Mouse (Mus musculus) MEL (cell line): ENCODE data around the gene Mertk.

ENCODE experiments used
- CTCF ChIP-seq, 3 experiments: IDR thresholded peaks in 2 of 3; conservative IDR thresholded peaks in 1 of 3; 2 replicates each; pipeline ENCODE4 v1.5.1; 2011 to 2012; ENCODE audit warnings: low read length in 3 of 3, low read depth in 2 of 3, mild to moderate bottlenecking in 2 of 3, improper control_type of control experiment in 1 of 3, inconsistent platforms in 1 of 3, mixed read lengths in 1 of 3, moderate library complexity in 1 of 3; ENCODE audit not compliant: control insufficient read depth in 1 of 3, insufficient read depth in 1 of 3, poor library complexity in 1 of 3, severe bottlenecking in 1 of 3
- EP300 ChIP-seq, 2 experiments: IDR thresholded peaks; 2 replicates each; pipeline ENCODE4 v1.6.1; 2011; ENCODE audit warnings: improper control_type of control experiment in 2 of 2, low read length in 2 of 2, low read depth in 1 of 2, mild to moderate bottlenecking in 1 of 2
- GATA1 ChIP-seq: IDR thresholded peaks from 2 replicates; pipeline ENCODE4 v1.6.1; 2011; ENCODE audit warnings: low read depth, low read length, improper control_type of control experiment
- MAX ChIP-seq: IDR thresholded peaks from 2 replicates; pipeline ENCODE4 v1.6.1; 2011; ENCODE audit warnings: low read length, improper control_type of control experiment
- POLR2A ChIP-seq, 2 experiments: IDR thresholded peaks; 2 replicates each; pipeline ENCODE4 v1.6.1; 2011 to 2012; ENCODE audit warnings: low read length in 2 of 2, mild to moderate bottlenecking in 2 of 2, control low read depth in 1 of 2, improper control_type of control experiment in 1 of 2, low read depth in 1 of 2, moderate library complexity in 1 of 2; ENCODE audit not compliant: control insufficient read depth in 1 of 2, insufficient read depth in 1 of 2, poor library complexity in 1 of 2
- POLR2AphosphoS2 ChIP-seq: IDR thresholded peaks from 2 replicates; pipeline ENCODE4 v1.6.1; 2011; ENCODE audit warnings: low read length, improper control_type of control experiment
- POLR2AphosphoS5 ChIP-seq: IDR thresholded peaks from 2 replicates; pipeline ENCODE4 v1.6.1; 2012; ENCODE audit warnings: low read depth, borderline replicate concordance, mild to moderate bottlenecking, inconsistent platforms, low read length, moderate library complexity, mixed read lengths
- RCOR1 ChIP-seq: IDR thresholded peaks from 2 replicates; pipeline ENCODE4 v1.6.1; 2012; ENCODE audit warnings: low read depth, mild to moderate bottlenecking, inconsistent platforms, low read length, improper control_type of control experiment
- SMC3 ChIP-seq: IDR thresholded peaks from 2 replicates; pipeline ENCODE4 v1.6.1; 2011; ENCODE audit warnings: low read depth, low read length, improper control_type of control experiment
- TBP ChIP-seq: IDR thresholded peaks from 2 replicates; pipeline ENCODE4 v1.8.0; 2011; ENCODE audit warnings: low read depth, low read length, improper control_type of control experiment
- UBTF ChIP-seq: IDR thresholded peaks from 2 replicates; pipeline ENCODE4 v1.6.1; 2012; ENCODE audit warnings: low read depth, mild to moderate bottlenecking, inconsistent platforms, low read length, improper control_type of control experiment, moderate library complexity, borderline replicate concordance; ENCODE audit not compliant: insufficient read depth
- USF1 ChIP-seq: IDR thresholded peaks from 2 replicates; pipeline ENCODE4 v1.6.1; 2014; ENCODE audit warnings: low read depth, mild to moderate bottlenecking, inconsistent platforms, low read length, improper control_type of control experiment, moderate library complexity
- USF2 ChIP-seq, 2 experiments: IDR thresholded peaks; 2 replicates each; pipeline ENCODE4 v1.6.1; 2011 to 2012; ENCODE audit warnings: improper control_type of control experiment in 2 of 2, low read length in 2 of 2, borderline replicate concordance in 1 of 2, inconsistent platforms in 1 of 2, low read depth in 1 of 2, mild to moderate bottlenecking in 1 of 2; ENCODE audit not compliant: insufficient read depth in 1 of 2

DNA sequence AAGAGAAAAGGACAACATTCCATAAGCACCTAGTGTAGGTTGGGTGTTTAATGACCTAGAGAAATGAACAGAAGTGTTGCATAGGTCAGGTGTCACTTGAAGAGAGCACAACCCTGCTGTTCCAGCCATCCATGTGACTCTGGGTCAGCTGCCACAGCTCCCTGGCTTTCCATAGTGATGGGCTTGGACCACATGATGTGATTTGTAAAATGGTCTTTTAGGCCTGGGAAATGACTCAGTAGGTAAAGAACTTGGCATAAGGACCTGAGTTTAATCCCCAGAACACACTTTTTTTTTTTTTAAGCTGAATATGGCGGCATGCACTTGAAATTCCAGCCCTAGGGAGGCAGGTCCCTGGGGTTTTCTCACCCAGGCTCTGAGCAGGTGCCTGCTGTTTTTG, 33.2 kb downstream of the Mertk start:
- TF ChIP-seq CTCF (IDR thresholded peaks at IDR 0.05 in 2 of 3, conservative IDR thresholded peaks at IDR 0.05 in 1 of 3; ENCODE audit: control insufficient read depth in 1 of 3, insufficient read depth in 1 of 3, low read depth in 2 of 3, low read length in 3 of 3, poor library complexity in 1 of 3, severe bottlenecking in 1 of 3) (no peak), POLR2A (IDR thresholded peaks at IDR 0.05; ENCODE audit: control insufficient read depth in 1 of 2, insufficient read depth in 1 of 2, low read depth in 1 of 2, low read length in 2 of 2, poor library complexity in 1 of 2) (no peak), SMC3 (no peak), USF1 (no peak), POLR2AphosphoS2 (no peak), POLR2AphosphoS5 (no peak), USF2 (IDR thresholded peaks at IDR 0.05; ENCODE audit: borderline replicate concordance in 1 of 2, insufficient read depth in 1 of 2, low read depth in 1 of 2, low read length in 2 of 2) (no peak), UBTF (no peak), GATA1 (no peak), MAX (no peak), TBP (no peak), EP300 (IDR thresholded peaks at IDR 0.05; ENCODE audit: low read depth in 1 of 2, low read length in 2 of 2) (no peak), RCOR1 (no peak)
